Mouse (Mus musculus): ENCODE results near the gene Nmt1. TPM values are rescaled to one million over a fixed set of nuclear protein-coding genes. Genes with fewer than 3 reads are reported as not detected.

The Nmt1 gene
- polyA plus RNA-seq, 1 experiment, result 77.1 TPM

DNA sequence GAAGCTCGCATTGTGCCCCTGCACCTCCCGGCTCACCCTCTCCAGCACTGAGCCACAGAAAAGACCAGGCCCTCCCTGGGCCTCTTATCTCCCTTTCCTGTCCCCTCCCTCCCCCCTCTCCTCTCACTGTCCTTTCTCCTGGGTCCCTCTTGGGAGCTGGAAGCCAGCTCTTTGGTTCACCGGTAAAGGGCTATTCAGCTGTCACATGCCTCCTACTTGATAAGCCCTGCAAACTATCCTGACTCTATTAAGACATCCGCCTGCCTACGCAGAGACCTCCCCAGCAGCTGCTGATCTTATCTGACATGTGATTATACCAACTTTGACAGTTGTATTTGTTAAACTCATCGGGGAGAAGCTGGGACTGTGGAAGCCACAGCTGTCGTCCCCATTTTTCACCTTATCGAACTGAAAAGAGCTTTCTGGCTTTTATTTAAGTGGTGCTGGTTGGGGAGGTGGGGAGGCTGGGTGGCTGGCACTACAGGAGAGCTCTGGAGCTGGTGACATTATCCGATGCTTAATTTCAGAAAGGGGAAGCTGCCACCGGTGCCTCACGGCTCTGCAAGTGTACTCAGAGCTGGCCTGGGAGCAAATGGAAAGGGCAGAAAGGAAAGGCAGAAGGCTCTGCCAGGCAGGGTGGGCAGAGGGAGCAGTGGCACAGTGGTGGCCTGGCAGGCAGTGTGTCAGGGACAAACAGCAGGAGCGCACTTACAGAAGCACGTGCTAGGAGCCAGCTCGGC, 29.2 kb upstream of the Nmt1 start:
- peak overlapping the region; percentile 4 for H3ac ChIP-seq (ENCODE audit: control insufficient read depth, insufficient read length)
- peak overlapping the region; percentile 80 for H3K4me2 ChIP-seq (ENCODE audit: low read depth)
- peak overlapping the region; percentile 55 for H3K4me3 ChIP-seq
- TF ChIP-seq MYOG (IDR thresholded peaks at IDR 0.05; ENCODE audit: control insufficient read depth in 1 of 3, insufficient read depth in 1 of 3, insufficient read length in 2 of 3, low read depth in 2 of 3) (peak in 2 of 3 experiments; percentile 60 to 93), TCF12 (IDR thresholded peaks at IDR 0.05; ENCODE audit: insufficient read depth, poor library complexity, severe bottlenecking) (peak; percentile 95), TCF3 (IDR thresholded peaks at IDR 0.05; ENCODE audit: insufficient read length, low read depth) (peak; percentile 60), POLR2A (IDR thresholded peaks at IDR 0.05; ENCODE audit: insufficient read length, low read depth) (peak; percentile 46), SRF (IDR thresholded peaks at IDR 0.05; ENCODE audit: control insufficient read depth, insufficient read length, low read depth) (peak; percentile 78), CEBPB (IDR thresholded peaks at IDR 0.05; ENCODE audit: insufficient read depth, poor library complexity, severe bottlenecking) (peak; percentile 61; the same call in 1 of the 2 replicates), E2F4 (IDR thresholded peaks at IDR 0.05; ENCODE audit: insufficient read depth) (no peak), USF1 (IDR thresholded peaks at IDR 0.05; ENCODE audit: low read depth) (peak; percentile 68), POLR2AphosphoS2 (IDR thresholded peaks at IDR 0.05; ENCODE audit: insufficient read length, low read depth) (no peak), REST (IDR thresholded peaks at IDR 0.05; ENCODE audit: insufficient read depth, insufficient read length) (no peak), MYOD1 (IDR thresholded peaks at IDR 0.05; ENCODE audit: control insufficient read depth in 1 of 3, insufficient read length in 2 of 3, low read depth in 2 of 3) (peak; percentile 80 to 96 (median 89)), MAX (IDR thresholded peaks at IDR 0.05; ENCODE audit: low read depth) (no peak)
- peaks cover 33% of the 10 kb centered on the region for H3K79me2 ChIP-seq (ENCODE audit: control insufficient read depth, insufficient read depth)
- H3K36me3 ChIP-seq (ENCODE audit: control insufficient read depth, insufficient read depth), result peaks cover 24% of the 10 kb centered on the region
- H3K27me3 ChIP-seq (ENCODE audit: control insufficient read depth, insufficient read depth, insufficient read length), result no peaks in the 10 kb centered on the region

DNA sequence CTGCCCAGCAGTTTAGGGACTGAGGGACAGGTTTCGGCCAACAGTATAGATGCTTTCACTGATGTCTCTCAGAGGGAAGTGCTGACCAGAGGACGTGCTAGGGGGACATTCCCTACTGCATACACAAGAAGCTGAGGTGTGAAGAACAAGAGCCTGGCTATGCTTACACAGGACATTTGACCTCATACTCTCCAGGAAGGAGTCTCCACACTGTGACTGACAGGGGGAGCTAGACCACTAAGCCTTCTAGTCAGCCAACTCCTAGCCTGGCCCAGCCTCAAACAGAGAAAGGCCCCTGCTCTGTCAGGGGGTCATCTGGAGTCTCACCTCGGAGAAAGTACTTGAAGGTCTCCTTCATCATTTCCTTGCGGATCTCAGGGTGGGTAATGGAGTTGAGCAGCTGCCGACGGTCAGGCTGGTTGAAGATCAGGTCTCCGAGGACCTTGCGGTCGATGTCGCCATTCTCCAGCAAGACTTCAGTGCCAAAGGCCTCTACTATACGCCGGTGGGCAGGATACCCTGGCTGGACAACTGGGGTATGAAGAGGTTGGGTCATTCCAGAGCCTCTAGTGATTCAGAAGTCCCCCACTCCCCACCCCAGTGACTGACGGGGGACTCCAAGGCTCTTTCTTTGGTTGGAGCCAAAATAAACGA, 28.5 kb upstream of the Nmt1 start:
- H3K4me2 ChIP-seq (ENCODE audit: low read depth), result peak overlapping the region; percentile 80
- H3K36me3 ChIP-seq (ENCODE audit: control insufficient read depth, insufficient read depth), result peaks cover 20% of the 10 kb centered on the region

DNA sequence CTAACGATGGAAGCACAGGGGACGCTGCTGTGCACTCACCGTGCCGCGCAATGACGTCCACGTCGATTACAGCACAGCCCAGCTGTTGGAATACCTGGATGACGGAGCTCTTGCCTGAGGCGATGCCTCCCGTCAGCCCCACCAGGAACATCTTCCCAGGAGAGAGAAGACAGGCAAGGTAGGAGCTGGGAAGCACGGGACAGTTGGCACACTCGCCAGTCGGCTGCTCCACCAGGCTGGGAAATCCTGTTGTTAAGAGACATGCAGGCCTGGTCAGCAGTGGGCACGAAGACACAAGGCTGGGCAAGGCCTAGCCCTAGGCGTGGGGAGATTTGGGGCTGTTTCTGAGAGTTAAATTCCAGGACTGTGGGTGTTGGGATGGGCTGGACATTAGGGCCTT, 27.9 kb upstream of the Nmt1 start:
- Histone ChIP-seq H3K4me2 (ENCODE audit: low read depth) (peak overlapping the region; percentile 80), H3K36me3 (ENCODE audit: control insufficient read depth, insufficient read depth) (peaks cover 13% of the 10 kb centered on the region), H3ac (ENCODE audit: control insufficient read depth, insufficient read length) (peak overlapping the region; percentile 4), H3K79me2 (ENCODE audit: control insufficient read depth, insufficient read depth) (peaks cover 45% of the 10 kb centered on the region), H3K27me3 (ENCODE audit: control insufficient read depth, insufficient read depth, insufficient read length) (no peaks in the 10 kb centered on the region), H3K4me3 (peak overlapping the region; percentile 55)
- TF ChIP-seq TCF12 (IDR thresholded peaks at IDR 0.05; ENCODE audit: insufficient read depth, poor library complexity, severe bottlenecking) (no peak), USF1 (IDR thresholded peaks at IDR 0.05; ENCODE audit: low read depth) (no peak), POLR2A (IDR thresholded peaks at IDR 0.05; ENCODE audit: insufficient read length, low read depth) (peak; percentile 46), MYOG (IDR thresholded peaks at IDR 0.05; ENCODE audit: control insufficient read depth in 1 of 3, insufficient read depth in 1 of 3, insufficient read length in 2 of 3, low read depth in 2 of 3) (peak in 1 of 3 experiments; percentile 31)

More for the DNA sequence above, 28.5 kb upstream of the Nmt1 start:
- H3K27me3 ChIP-seq (ENCODE audit: control insufficient read depth, insufficient read depth, insufficient read length), result no peaks in the 10 kb centered on the region
- TF ChIP-seq TCF12 (IDR thresholded peaks at IDR 0.05; ENCODE audit: insufficient read depth, poor library complexity, severe bottlenecking) (no peak), POLR2AphosphoS2 (IDR thresholded peaks at IDR 0.05; ENCODE audit: insufficient read length, low read depth) (peak; percentile 47), CEBPB (IDR thresholded peaks at IDR 0.05; ENCODE audit: insufficient read depth, poor library complexity, severe bottlenecking) (no peak), TCF3 (IDR thresholded peaks at IDR 0.05; ENCODE audit: insufficient read length, low read depth) (no peak), E2F4 (IDR thresholded peaks at IDR 0.05; ENCODE audit: insufficient read depth) (no peak), USF1 (IDR thresholded peaks at IDR 0.05; ENCODE audit: low read depth) (no peak), MAX (IDR thresholded peaks at IDR 0.05; ENCODE audit: low read depth) (no peak), MYOD1 (IDR thresholded peaks at IDR 0.05; ENCODE audit: control insufficient read depth in 1 of 3, insufficient read length in 2 of 3, low read depth in 2 of 3) (peak in 1 of 3 experiments; percentile 20), POLR2A (IDR thresholded peaks at IDR 0.05; ENCODE audit: insufficient read length, low read depth) (peak; percentile 15), REST (IDR thresholded peaks at IDR 0.05; ENCODE audit: insufficient read depth, insufficient read length) (no peak), MYOG (IDR thresholded peaks at IDR 0.05; ENCODE audit: control insufficient read depth in 1 of 3, insufficient read depth in 1 of 3, insufficient read length in 2 of 3, low read depth in 2 of 3) (peak in 1 of 3 experiments; percentile 13), SRF (IDR thresholded peaks at IDR 0.05; ENCODE audit: control insufficient read depth, insufficient read length, low read depth) (no peak)
- peaks cover 39% of the 10 kb centered on the region for H3K79me2 ChIP-seq (ENCODE audit: control insufficient read depth, insufficient read depth)
- H3K4me3 ChIP-seq, result peak overlapping the region; percentile 55
- peak overlapping the region; percentile 4 for H3ac ChIP-seq (ENCODE audit: control insufficient read depth, insufficient read length)

DNA sequence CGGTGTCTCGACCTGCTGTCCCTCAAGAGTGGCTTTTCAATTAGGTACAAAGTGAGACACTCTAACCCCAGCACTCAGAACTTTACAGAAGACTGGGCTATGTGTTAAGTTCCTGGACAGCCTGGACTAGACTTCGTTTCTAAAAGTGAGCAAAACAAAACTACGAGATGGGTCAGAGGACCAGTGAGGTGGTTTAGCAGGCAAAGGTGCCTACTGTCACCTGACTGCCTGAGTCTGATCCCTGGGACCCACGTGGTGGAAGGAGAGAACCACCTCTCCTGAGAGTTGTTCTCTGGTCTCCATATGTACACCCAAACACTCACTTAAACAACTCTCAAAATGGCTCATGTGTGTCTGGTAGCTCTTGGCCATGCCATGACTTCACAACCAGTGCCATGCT, 26.9 kb upstream of the Nmt1 start:
- Histone ChIP-seq H3ac (ENCODE audit: control insufficient read depth, insufficient read length) (no peak overlapping the region), H3K79me2 (ENCODE audit: control insufficient read depth, insufficient read depth) (peaks cover 55% of the 10 kb centered on the region), H3K4me2 (ENCODE audit: low read depth) (peak overlapping the region; percentile 80), H3K27me3 (ENCODE audit: control insufficient read depth, insufficient read depth, insufficient read length) (no peaks in the 10 kb centered on the region), H3K36me3 (ENCODE audit: control insufficient read depth, insufficient read depth) (peaks cover 4% of the 10 kb centered on the region), H3K4me3 (peak overlapping the region; percentile 55)
- TF ChIP-seq REST (IDR thresholded peaks at IDR 0.05; ENCODE audit: insufficient read depth, insufficient read length) (no peak), MAX (IDR thresholded peaks at IDR 0.05; ENCODE audit: low read depth) (no peak), POLR2AphosphoS2 (IDR thresholded peaks at IDR 0.05; ENCODE audit: insufficient read length, low read depth) (peak; percentile 13)

Measured in myocyte (in vitro differentiated cells).